Mouse (Mus musculus): ENCODE data around the gene Exoc3l4. TPM values are rescaled to one million over a fixed set of nuclear protein-coding genes. Genes with fewer than 3 reads are reported as not detected.

The Exoc3l4 gene
- polyA plus RNA-seq, 1 experiment from 2014 or later = 10.7 TPM

DNA sequence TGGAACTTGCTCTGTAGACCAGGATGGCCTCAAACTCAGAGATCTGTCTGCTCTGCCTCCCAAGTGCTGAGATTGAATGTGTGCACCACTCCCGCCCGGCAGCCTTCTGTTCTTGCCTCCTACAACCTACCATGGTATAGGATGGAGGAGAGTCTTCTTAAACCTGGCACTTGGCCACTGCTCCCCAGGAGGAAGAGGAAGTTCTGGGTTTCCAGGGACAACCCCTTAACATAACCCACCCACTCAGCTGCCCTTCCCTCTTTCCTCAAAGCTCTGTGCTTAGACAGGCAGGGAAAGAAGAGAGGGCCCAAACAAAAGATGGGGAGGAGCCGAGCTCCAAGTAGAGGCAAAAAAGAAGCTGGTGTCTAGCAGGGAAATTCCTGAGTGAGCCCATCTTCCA is 24.7 kb downstream of the Exoc3l4 start:
- Histone ChIP-seq H3K36me3 (ENCODE audit: insufficient read depth) (no peaks in the 10 kb centered on the region), H3K27me3 (ENCODE audit: insufficient read depth, low read length) (peaks cover 51% of the 10 kb centered on the region), H3K4me2 (no peak overlapping the region; the same call in 1 of the 2 replicates), H3K4me1 (ENCODE audit: insufficient read depth) (peaks cover 3% of the 10 kb centered on the region; the same call in 1 of the 2 replicates), H3K4me3 (ENCODE audit: low read depth, low read length) (no peak overlapping the region), H3K9me3 (ENCODE audit: low read depth, low read length) (no peaks in the 10 kb centered on the region), H3K27ac (ENCODE audit: low read depth) (no peak overlapping the region), H3K9ac (no peak overlapping the region)
- 67% methylated on average over 3 of the region's 3 CpGs for WGBS
- TF ChIP-seq CTCF (IDR thresholded peaks at IDR 0.05; ENCODE audit: low read depth) = no peak
- ATAC-seq (ENCODE audit: insufficient read depth) (no peak), DNase-seq (no peak)

DNA sequence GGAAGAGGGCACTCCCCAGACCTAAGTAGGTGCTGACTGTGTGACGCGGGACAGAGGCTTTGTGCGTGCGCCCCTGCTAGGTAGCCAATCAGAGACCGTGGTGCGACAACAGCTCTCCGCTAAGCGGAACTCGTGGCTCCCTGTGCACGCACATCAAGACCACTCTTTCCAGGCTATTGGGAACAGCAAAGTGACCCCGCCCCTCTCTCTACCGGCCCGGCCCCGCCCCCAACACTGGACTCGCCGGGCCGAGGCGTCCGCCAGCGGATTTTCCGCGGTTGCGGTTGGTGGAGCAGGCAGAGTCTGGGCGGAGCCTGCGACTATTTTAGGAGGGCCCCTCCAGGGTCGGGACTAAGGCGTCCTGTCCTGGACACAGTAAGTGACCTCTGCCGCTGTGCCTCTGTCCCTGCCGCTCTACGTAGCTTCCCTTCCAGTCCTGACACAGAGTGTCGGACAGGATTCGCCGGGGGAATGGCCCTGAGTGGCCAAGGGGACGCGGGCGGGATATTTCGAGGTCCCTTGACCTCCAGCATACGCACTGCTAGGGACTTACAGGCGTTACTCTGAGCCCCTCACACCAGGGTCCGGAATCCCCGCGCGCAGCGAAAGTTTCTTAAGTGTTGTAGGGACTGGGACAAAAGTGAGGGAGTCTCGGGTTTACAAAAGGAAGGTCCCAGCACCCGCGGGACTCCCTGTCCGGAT is 25.6 kb downstream of the Exoc3l4 start, which contains the start of gene Tnfaip2:
Tnfaip2 (plus strand) TSS at position 161 of the 702 bp plus-strand sequence.
- H3K9ac ChIP-seq = peak within 1 kb of the TSS; percentile 44
- H3K4me1 ChIP-seq (ENCODE audit: insufficient read depth) = peaks cover 3% of the 10 kb centered on the region; the same call in 1 of the 2 replicates
- peak within 1 kb of the TSS; percentile 38; the same call in 1 of the 2 replicates for H3K27ac ChIP-seq (ENCODE audit: low read depth)
- peak within 1 kb of the TSS; percentile 84 for H3K4me2 ChIP-seq
- ATAC-seq (ENCODE audit: insufficient read depth) (peak; percentile 87), DNase-seq (peak; percentile 86)
- no peak for TF ChIP-seq CTCF (IDR thresholded peaks at IDR 0.05; ENCODE audit: low read depth)
- peaks cover 61% of the 10 kb centered on the region for H3K27me3 ChIP-seq (ENCODE audit: insufficient read depth, low read length)
- H3K4me3 ChIP-seq (ENCODE audit: low read depth, low read length) = peak within 1 kb of the TSS; percentile 47
- 1% methylated on average over 48 of the region's 48 CpGs for WGBS
- no peaks in the 10 kb centered on the region for H3K9me3 ChIP-seq (ENCODE audit: low read depth, low read length)
- H3K36me3 ChIP-seq (ENCODE audit: insufficient read depth) = no peaks in the 10 kb centered on the region

DNA sequence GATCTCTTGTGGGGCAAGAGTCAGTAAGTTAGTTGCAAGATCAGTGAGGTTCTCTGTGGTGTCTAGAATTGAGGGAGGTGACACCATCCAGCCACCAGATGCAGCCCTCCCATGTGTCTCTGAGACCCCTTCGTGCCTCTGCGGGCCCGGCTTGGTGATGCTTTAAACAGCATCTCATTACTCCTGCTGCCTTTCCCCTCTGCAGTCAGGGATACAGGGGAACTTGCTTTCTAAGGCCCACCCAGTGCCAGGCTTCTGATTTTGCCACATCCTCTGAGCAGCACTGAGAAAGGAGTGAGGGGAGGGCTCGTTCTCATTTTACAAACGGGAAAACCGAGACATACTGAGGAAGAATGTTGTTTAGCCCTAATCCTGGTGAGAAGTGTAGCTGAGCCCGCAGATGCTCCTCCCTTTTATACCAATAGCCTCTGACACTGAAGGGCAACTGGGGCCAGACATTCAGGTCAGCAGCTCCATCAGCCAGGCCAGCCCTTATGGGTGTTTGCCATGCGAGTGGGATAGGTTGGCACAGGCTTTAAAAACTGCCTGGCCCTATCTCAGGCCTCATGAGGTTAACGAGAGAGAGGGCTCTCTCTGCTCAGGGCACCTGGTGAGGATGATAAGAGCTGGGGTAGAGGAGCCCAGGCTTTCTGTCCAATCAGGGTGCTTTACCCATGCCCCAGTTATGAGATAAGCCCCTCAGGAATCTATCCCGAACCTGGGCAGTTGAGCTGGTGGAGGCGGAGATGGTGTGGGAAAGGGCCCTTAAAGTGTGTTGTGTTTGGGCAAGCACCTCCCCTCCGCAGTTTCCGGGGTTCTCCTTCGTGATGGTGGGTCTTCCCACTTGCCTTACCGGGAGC is 26.4 kb downstream of the Exoc3l4 start:
- Histone ChIP-seq H3K36me3 (ENCODE audit: insufficient read depth) (no peaks in the 10 kb centered on the region), H3K4me3 (ENCODE audit: low read depth, low read length) (peak overlapping the region; percentile 47), H3K27ac (ENCODE audit: low read depth) (peak overlapping the region; percentile 38; the same call in 1 of the 2 replicates), H3K4me2 (peak overlapping the region; percentile 84), H3K27me3 (ENCODE audit: insufficient read depth, low read length) (peaks cover 69% of the 10 kb centered on the region), H3K9ac (peak overlapping the region; percentile 44), H3K9me3 (ENCODE audit: low read depth, low read length) (no peaks in the 10 kb centered on the region), H3K4me1 (ENCODE audit: insufficient read depth) (peaks cover 3% of the 10 kb centered on the region; the same call in 1 of the 2 replicates)
- TF ChIP-seq CTCF (IDR thresholded peaks at IDR 0.05; ENCODE audit: low read depth) = no peak
- ATAC-seq (ENCODE audit: insufficient read depth) (peak; percentile 18; the same call in 1 of the 2 replicates), DNase-seq (no peak)
- 21% methylated on average over 15 of the region's 15 CpGs for WGBS

DNA sequence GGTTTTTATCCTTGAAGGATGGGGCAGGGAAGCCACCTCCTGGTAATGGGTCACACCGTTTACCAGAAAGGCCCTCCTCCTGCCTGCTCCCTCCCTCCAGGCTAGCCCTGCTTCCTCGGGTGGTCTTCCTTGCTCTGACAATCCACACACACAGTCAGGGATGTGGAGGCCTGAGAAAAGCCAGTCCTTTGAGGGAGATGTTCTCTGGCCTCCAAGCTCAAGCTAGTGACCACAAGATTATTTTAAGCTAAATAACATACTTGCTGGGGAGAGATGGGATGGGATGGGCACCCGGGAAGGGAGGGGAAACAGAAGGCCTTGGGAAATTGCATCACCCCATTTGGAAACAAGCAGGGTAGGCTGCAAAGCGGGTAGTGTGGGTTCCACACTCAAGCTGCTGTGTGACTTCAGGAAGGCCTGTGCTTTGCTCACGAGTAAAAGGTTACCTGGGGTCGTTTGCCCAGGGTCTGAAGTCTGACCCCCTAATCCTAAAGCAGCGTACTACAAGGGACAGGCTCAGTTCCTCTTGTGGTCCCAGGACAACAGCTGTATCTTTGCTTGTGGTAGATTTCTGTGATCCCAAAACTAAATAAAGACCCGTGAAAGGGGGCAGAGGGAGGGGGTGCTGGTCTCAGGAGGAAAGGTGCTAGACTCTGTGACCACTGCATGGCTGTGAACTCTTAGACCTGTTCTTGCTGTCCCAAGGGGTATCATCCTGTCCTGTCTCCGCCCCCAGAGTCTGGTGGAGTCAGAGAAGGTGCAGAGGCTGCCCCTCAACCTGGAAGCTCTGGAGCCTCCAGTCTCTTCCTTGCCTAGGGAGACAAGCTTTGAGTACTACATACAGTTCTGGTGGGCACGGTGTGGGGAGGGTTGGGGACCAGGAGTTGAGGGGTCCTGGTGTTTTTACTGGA is 27.4 kb downstream of the Exoc3l4 start:
- H3K27ac ChIP-seq (ENCODE audit: low read depth) = no peak overlapping the region
- peak overlapping the region; percentile 2; the same call in 1 of the 2 replicates for H3K4me2 ChIP-seq
- ATAC-seq (ENCODE audit: insufficient read depth) = no peak

DNA sequence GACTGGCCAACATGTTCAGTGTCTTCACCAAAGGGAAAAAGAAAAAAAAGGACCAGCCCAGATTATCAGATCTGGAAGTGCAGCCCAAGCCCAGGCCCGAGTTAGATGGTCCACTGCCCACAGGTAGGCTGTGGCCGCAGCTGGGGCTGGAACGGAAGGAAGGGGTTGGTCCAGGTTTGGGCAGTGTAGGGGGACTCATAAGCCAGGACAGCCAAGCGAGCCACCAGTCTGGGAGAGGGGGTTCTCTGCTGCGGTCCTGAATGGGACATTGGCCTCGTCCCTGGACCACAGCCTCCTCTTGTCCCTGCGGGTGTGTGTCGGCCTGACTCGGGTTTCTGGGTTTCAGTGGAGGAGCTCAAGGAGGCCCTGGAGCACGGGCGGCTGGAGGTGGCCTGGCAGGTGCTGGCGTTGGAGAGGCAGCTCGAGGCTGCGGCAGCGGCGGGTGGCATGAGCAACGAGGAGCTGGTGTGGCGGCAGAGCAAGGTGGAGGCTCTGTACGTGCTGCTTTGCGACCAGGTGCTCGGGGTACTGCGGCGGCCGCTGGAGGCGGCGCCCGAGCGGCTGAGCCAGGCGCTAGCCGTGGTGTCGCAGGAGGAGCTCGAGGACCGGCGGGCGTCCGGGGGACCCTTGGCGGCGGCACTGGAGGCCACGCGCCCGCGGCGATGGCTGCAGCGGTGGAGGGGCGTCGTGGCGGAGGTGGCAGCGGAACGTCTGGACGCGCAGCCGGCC is 28.5 kb downstream of the Exoc3l4 start:
- Histone ChIP-seq H3K4me3 (ENCODE audit: low read depth, low read length) (peak overlapping the region; percentile 24), H3K36me3 (ENCODE audit: insufficient read depth) (no peaks in the 10 kb centered on the region), H3K27me3 (ENCODE audit: insufficient read depth, low read length) (peaks cover 77% of the 10 kb centered on the region), H3K27ac (ENCODE audit: low read depth) (no peak overlapping the region), H3K9ac (peak overlapping the region; percentile 38), H3K4me2 (peak overlapping the region; percentile 51), H3K9me3 (ENCODE audit: low read depth, low read length) (no peaks in the 10 kb centered on the region), H3K4me1 (ENCODE audit: insufficient read depth) (peaks cover 18% of the 10 kb centered on the region; the same call in 1 of the 2 replicates)
- WGBS = 5% methylated on average over 52 of the region's 52 CpGs
- TF ChIP-seq CTCF (IDR thresholded peaks at IDR 0.05; ENCODE audit: low read depth) = no peak
- DNase-seq (no peak), ATAC-seq (ENCODE audit: insufficient read depth) (no peak)

More for the DNA sequence above, 27.4 kb downstream of the Exoc3l4 start:
- TF ChIP-seq CTCF (IDR thresholded peaks at IDR 0.05; ENCODE audit: low read depth) = no peak
- DNase-seq = no peak
- peaks cover 77% of the 10 kb centered on the region for H3K27me3 ChIP-seq (ENCODE audit: insufficient read depth, low read length)
- H3K9me3 ChIP-seq (ENCODE audit: low read depth, low read length) = no peaks in the 10 kb centered on the region
- peak overlapping the region; percentile 17; the same call in 1 of the 2 replicates for H3K4me3 ChIP-seq (ENCODE audit: low read depth, low read length)
- WGBS = 38% methylated on average over 10 of the region's 10 CpGs
- H3K9ac ChIP-seq = no peak overlapping the region; the same call in 1 of the 2 replicates
- peaks cover 8% of the 10 kb centered on the region; the same call in 1 of the 2 replicates for H3K4me1 ChIP-seq (ENCODE audit: insufficient read depth)
- H3K36me3 ChIP-seq (ENCODE audit: insufficient read depth) = no peaks in the 10 kb centered on the region

Data from lung, embryonic 14.5 days (tissue).